Mouse (Mus musculus) cerebellum, adult 18-20 months (tissue): ENCODE data around the gene Pdzd2.

ENCODE experiments used
- DNase-seq, 2 experiments: peaks; one replicate each; pipeline ENCODE4 v3.0.0; 2021

Gene Pdzd2

DNA sequence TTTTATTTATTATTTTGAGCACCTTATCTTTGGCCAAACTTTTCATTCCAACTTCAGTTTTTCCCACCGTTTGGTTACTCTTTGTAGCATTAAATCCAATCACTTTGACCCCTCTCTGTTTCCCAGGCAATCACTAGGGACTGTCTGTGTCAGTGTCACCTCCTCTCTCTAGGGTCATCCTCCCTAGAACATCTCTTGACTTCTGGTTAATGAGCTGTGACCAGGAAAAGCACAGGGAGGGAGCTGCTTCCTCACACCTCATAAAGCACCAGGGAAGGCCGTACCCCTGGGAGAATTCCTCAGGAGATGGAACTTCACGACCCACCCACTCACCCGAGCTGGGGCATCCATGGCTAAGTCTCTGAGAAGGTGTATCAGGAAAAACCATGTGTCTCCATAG, 168.6 kb downstream of the Pdzd2 start:
- no peak for DNase-seq

DNA sequence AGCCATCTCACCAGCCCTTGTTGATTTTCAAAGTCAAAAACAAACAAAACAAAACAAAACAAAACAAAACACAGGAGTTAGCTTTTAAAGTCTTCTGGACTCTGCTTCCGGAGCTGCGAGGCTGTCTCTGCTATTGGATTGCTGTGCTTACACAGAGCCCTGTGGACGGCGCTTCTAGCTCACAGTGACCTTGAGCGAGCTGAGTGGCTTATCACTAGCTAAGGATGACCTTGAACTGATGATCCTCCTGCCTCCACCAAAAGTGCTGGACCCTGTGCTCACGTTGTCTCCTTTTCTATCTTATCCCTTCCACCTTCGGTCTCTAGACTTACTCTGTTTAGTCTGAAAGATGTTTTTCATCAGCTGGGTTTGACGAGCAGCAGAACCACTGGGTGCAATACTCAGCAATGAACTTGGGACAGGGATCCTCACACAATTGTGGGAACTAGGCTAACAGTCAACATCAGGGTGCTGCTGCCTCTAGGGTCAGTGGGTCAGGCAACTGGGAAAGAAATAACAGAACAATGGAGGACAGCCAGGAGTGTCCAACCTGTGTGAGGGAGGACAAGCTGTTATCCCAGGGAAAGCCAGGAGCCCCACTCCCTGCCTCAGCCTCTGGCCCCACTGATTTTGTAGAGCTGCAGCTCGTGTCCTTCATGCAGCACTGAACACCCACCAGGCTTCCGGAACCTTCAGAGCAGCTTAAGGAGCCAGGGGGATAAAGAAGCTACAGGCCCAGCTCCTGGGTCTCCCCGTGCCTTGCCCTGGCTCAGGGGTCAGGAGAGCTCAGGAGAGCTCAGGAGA, 172.9 kb downstream of the Pdzd2 start:
- no peak for DNase-seq

DNA sequence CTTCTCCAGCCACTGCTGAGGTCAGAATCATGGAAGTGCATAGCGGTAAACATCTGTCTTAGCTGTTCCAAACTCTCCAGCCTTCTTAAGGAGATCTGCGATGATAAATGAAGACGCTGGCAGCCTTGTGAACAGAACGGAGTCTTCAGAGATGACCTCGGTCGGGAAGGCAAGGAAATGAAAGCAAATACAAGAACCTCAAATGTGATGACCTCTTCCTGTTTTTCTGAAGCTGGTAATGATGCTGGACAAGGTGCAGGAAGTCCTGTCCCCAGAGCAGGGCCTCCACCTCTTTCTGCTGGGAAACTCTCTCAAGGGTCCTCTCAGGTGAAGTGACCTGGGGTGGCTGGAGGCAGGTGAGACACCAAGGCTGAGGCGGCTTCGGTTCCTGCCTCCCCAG, 174.4 kb downstream of the Pdzd2 start:
- no peak for DNase-seq

DNA sequence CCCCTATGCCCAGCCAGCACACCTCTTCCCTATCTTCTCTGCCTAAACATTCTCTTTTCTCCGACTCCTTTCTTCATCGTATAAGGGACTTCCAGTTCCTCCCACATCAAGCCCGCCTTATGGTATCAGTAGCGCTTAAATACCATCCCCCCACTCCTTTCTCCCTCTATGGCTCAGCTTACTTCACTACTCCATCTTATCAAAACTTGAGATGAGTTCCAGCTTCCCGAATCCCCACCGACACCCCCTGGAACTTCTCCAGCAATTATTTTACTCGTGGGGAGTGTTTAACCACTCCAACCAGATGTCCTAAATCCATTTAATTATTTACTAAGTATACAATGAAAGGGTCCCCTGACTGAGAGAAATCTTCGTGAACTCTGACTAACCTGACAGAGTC, 179.2 kb downstream of the Pdzd2 start:
- no peak for DNase-seq

DNA sequence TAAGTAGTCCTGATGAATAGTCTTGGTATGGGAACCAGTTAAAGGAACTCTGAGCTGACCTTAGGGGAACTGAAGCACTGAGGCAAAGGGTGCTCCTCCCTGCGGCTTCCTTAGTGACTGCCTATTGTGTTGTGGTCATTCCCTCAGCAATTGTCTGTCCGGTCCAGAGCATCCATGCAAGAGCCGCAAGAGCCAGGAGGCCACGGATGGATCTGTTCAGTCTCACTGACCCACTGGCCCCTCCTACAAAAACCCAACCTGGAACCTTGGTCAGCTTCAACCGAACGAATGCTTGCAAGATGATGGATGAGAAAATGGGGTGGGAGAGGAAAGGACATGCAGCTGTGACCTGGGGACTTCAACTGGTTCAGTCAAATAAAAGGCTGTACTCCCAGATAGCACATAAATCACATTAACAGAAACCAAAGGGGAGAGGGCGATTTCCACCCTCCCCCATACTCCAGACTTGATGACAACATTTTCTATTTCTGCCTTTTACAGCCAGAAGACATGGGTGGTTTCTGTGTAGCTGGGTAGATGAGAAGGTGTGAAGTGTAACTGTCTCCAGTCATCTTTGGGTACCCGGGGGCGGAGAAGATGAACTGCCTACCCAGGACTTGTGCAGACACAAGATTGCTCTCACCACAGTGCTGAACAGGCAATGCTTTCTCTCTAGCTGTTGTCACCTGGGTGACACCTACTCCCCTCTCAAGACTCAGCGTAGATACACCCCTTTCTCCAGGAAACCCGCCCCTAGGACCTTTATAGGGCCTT, 181.9 kb downstream of the Pdzd2 start:
- no peak for DNase-seq

DNA sequence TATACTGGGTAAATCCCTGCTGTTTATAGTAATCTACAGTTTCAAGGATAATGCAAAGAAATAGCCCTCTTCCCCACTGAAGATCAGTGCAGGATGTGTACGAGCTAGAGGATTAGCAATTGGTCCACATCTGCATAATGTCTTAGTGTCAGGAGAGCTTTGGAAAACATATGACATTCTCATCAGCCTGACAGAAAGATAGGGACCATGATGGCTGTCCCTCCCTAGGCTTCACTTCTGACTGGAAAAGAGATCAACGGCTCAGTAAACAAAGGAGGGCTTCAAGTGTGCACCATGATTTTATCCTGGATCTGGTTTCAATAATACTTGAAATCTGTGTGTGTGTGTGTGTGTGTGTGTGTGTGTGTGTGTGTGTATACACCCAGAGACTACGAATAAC, 186.5 kb downstream of the Pdzd2 start:
- DNase-seq, result no peak

DNA sequence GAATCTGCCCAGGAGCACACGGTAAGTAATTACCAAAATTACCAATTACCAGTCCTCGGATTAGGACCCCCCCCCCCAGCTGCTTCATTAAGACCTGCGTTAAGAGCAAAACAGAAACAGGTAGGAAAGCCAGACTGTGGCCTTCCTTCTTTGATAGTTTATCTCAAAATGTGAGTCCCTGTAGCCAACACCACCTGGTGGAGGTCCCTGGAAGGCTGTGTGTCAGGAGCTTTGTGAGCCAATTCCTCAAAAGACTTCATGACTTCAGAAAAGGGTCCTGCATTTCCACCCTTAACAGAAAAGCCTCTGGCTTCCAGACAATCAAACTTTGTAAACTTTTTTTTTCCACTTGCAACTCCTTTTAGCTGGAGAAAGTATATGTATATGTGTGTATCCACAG, 188.8 kb downstream of the Pdzd2 start:
- no peak for DNase-seq

DNA sequence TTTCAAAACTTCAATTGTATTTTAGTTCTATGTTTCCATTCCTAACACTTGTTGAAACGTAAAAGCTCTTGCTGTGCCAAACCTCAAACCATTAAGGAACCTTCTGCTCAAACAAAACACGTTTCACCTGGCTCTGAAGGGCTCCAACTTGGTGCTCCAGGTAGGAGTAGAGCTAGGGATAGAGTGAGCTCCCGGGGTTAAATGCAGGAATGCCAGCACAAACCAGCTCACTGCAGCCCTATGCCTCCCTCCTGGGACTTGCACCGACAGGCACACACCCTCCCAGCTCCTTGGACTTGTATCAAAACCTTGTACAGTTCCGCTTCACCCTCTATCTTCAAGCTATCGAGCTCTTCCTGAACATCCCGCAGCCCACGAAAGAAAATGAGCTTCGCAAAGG, 189.3 kb downstream of the Pdzd2 start:
- no peak for DNase-seq

DNA sequence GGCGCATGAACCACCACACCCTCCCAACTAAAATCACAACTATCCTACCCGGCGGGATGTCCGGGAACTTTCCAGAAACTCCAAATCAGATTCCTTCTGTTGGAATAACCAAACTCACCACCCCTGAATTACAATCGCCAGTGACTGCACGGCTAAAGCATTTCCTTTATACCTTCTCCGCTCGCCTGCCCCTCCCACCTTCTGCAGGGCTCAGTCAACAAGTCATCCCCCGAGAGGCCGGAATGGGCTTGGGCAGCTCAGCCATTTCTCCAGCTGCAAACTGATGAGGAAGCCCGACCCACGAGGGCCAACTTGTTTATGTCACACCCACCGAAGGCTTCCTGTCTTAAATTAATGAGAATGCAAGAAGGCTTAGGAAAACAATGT, 189.8 kb downstream of the Pdzd2 start:
- peak in 1 of 2 experiments; percentile 7 for DNase-seq

DNA sequence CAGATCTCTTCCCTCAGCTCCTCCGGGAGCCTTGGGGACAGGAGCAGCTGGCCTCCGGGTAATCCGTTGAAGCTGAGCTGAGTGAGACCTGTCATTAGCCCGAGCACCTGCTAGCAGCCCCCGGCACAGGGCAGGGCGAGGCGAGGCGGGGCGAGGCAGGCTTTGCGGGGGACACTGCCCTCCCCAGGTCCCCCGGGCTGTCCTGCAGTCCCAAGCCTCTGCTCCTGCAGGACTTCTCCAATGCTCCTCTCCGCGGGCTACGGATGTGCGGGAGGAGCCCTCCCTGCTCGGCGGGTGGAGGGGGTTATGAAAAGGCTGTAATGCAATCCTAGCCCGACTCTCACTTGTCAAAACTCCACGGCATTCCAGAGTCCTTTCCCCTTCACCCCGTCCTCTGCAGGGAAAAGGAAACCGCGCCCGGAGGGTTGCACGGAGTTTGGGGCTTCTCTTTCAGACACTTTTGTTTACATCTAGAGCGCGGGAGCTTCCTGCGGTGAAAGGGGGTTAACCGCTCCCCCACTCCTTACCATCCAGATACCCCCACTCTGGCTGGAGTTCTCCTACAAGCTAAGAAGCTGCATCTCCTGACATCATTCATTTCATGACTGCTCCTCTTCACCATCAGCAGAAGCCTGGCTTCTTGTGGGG, 190.3 kb downstream of the Pdzd2 start:
- DNase-seq, result peak; percentile 6 to 20

DNA sequence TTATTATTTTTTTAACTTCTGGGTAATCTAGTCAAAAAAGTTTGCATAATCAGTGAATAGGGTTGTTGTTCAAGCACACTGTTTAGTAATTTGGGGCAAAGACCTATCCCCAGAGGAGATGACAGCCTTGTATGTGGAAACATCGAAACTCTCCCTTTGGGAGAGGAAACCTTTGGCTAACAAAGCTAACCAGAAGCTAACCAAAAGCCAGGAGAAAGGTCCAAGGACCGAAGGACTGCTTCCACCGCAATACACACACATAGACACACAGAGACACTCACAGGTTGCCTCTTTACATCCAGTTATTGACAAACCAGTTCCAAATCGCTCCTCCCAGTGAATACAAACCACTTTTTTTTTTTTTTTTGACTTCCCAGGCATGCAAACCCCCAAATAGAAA, 191.0 kb downstream of the Pdzd2 start:
- no peak for DNase-seq

DNA sequence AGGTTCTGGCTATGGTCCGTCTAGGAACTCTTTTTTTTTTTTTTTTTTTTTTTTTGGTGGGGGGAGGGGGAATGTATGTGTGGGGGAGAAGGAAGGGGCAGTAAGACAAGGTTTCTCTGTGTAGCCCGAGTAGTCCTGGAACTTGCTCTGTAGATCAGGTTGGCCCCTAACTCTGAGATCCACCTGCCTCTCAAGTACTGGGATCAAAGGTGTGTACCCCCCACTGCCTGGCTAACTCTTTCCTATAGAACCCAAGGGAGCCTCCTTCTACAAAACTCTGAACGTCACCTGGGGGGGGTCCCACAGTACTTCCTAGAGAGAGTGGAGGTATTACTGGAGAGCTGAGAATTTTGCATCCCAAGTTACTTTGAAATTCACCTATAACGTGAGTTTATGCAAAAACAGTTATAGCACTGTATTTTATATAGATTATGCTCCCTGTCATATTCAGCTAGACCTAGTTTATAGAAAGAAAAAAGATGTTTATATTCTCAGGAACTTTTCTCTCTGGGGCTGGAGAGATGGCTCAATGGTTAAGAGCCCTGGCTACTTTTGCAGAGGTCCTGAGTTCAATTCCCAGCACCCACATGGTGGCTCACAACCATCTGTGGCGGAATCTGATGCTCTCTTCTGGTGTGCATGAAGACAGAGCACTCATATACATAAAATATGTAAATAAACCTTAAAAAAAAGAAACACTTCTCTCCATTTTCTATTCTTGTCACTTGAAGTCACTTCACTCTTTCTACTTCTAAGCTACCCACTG, 191.9 kb downstream of the Pdzd2 start:
- DNase-seq, result no peak

DNA sequence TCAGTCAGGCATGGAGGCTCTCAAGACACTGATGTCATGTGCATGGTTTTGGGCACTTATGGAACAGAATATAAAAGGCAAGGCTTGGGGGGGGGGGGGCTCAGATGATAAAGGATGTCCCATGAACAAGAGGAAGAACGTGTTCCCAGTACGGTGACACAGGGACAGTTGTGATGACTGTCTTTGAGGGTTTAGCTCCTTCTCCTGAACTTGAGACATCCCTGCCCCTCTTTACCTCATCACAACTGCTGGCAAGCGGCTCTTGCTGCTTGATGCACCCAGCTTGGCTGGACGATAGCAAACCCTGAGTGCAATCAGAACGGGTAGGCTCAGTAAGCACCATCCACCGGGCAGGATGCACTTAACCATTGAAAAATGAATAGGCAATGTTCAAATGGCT, 192.9 kb downstream of the Pdzd2 start:
- no peak for DNase-seq

DNA sequence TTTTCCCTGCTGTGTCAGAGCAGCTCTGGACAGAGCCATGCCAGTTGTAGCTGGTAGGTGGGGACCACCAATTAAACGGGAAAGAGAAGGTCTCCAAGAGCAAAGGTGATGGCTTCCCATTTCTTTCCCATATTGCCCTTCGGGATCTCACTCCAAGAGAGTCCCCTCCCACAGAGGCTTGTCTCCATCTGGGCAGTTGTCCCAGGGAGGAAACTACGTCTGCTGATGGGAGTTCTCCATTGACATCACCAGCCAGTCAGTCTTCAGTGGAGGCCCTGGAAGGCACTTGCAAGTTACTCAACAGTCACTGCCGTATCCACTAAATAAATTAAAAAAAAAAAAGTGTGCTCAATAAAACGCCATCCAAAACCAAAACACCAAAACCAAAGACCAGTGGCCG, 194.1 kb downstream of the Pdzd2 start:
- DNase-seq, result no peak

DNA sequence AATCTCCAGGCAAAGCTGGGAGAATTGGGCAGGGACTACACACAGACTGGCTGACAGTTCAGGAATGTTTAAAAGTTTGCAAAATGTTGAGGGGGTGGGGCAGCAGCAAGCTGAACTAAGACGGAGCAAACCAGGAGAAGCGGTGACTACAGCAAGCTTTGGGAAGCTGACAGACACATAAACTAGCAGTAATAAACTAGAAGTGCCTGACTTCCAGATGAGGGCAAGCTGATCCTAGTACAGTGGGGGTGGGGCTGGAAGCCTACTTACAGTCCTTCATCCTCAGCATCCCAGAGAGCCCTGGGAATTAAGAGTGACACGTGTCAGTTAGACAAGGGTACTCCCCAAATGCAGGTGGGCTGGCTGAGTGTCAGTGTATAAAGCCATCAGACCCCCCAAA, 194.5 kb downstream of the Pdzd2 start:
- no peak for DNase-seq

DNA sequence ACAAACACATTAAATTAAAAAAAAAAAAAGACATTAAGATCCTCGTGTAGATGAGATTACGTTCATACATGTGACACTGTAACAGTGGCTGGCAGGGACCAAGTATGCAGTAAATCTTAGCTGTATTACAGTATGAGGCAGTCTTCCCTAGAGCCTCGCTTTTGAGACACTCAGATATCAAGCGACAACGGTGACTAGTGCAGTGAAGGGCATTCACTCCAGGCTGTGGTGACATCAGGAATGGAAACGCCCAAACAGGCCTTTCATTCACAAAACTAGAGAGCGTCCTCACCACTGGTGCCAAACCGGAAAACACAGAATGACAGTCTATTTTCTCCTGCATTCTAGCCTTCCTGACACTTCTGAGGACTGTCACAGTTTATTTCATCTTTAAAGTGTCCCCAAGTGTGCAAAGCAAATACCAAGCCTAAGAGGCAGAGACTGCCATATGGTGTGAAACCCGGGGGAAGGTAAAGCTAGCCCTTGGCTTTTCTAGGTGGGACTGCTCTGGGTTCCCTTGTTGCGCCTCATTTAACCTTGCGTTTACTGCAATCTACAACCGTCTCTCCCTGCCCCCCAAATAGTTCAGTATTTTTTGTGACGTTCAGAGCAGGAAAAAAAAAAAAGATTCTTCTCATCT, 195.9 kb downstream of the Pdzd2 start:
- no peak for DNase-seq

DNA sequence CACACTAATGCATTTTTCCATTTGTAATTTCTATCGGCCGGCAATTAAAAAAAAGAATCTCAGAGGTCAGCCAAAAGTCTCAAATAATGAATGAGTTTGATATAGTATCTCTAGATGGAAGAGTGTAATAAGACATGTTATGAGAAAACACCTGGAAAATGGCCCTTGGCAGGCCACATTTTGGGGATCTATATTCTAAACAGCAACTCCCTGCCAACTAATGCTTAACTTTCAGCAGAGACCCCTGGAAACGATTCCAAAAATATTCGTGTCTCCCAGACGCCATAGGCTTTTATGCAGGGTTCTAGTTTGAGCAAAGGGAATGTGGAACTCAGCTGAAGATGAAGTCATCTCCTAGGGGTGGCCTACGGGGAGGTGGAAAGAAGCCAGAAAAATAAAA, 197.4 kb downstream of the Pdzd2 start:
- DNase-seq, result no peak

DNA sequence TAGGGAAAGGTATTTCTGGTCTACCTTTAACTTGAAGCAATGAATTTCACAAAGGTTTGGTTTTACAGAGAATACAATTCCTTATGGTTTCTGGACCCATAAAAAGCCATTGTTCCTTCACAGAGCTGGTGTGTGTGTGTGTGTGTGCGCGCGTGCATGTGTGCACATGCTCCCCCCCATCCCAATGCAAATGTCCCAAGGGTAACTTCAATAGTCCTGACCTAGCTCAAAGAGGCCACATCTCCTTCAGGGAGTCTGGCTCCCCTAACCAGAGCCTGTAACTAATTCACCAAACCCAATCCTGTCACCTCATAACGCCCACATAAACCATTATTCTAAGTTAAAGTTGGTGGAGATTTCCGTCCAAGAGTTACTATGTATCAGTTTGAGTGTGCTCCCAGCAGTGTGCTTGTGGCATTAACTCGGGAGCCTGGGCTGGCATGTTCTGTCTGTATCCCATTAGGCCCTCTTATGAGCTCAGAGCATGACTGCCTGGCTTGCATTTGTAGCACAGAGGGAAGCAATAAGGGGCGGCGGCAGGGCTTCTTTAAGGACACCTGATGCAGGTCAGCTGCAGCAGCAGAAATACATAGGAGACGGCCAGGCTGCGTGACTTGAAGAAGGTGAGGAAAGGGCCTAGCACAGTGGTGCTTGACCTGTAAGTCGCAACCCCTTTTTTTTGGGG, 200.0 kb downstream of the Pdzd2 start:
- DNase-seq, result no peak

DNA sequence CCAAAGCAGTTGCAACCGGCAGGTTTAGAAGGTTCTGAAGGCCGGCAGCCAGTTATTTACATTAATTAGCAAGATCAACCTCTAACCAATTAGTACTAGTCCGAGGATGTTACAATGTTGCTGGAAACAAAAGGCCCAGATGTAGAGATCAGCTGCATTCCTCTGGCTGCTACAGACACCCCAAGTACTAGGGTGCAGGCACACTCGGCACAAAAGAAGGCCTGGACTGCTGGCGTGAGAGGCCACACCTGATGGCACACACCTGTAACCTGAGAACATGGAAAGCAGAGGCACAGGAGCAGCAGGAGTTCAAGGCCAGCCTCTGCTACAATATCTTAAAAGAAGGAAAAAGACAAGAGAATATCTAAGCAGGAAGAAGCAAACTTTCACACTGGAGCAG, 206.5 kb downstream of the Pdzd2 start:
- no peak for DNase-seq

DNA sequence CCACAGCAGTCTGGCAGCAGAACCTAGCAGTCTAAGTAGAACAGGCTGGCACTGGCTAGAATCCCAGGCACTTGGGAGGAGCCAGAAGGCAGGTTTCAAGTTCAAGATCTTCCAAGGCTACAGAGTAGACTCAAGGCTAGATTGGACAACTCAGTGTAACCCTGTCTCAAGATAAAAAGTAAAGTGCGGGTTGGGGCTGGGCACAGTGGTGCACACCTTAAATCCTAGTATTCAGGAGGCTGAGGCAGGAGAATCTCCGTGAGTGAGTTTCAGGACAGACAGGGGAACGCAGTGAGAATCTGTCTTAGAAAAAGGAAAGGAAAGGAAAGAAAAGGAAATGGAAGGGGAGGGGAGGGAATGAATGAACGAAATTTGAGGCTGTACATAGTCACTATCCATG, 207.2 kb downstream of the Pdzd2 start:
- DNase-seq, result no peak

DNA sequence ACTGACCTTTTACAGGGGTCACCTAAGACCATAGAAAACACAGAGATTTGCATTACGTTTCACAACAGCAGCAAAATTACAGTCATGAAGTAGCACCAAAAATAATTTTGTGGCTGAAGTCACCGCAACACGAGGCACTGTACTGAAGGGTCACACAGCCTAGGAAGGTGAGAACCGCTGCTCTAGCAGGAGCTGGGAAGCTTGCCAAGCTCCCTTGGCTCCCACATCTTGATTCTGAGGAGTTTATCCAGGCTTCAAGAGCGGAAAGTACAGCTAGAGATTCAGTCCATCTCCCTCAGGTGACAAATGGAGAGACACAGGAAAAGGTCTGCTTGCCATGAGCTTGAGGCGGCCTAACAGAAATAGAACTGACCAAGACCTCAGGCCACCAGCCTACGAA, 216.9 kb downstream of the Pdzd2 start:
- no peak for DNase-seq

DNA sequence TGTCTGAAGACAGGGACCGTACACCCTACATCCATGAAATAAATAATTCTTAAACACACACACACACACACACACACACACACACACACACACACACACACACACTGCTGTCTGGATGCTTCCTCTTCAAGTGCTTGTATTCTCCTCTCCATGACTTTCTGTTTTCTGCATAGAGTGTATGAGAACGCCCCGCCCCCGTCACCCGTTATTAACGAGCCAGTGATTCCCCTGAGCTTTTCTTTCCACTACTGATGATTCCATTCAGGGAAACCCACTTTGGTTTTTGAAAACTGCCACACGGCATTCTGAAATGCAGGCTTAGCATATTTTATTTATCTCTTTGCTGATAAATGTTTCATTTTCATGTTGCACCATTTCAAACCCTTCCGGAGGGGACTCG, 219.4 kb downstream of the Pdzd2 start:
- DNase-seq, result no peak
